Comparison of ENCODE assay signal across 11 mouse cellular contexts in genomic region chr6:118852131-118852530, GRCm38 (mm10).
DNase-seq lines count a peak whose midpoint lies in the region.
"Had no signal": no experiment of that assay in that cellular context is flagged by ENCODE, and none has a peak within 500 bp of the region (broad histone marks: within the 10 kb centered on the region; RNA-seq: fewer than 3 reads in every experiment).

No protein-coding gene starts in this region.

- DNase-seq in frontal cortex, postnatal 36 days (ENCODE audit: low spot score in 2 of 2), result peak; percentile 61 to 64
- no peak for DNase-seq in frontal cortex, postnatal 10 days (ENCODE audit: low spot score in 2 of 2)
- peak; percentile 63 to 73 for DNase-seq in left cerebral cortex, postnatal 36 days (ENCODE audit: low spot score in 2 of 2)
- DNase-seq in left cerebral cortex, adult 11 months (ENCODE audit: low spot score), result no peak
- peak; percentile 27 for DNase-seq in right cerebral cortex, postnatal 14 days
- no peak for DNase-seq in heart, adult 11 months
- no peak for DNase-seq in adrenal gland, postnatal 4 days (ENCODE audit: low spot score in 2 of 2)
- DNase-seq: adrenal gland, postnatal 14 days; cerebellum, postnatal 10 days; heart, adult 2 months; heart, postnatal 14 days had no signal

- intact Hi-C loops in left cerebral cortex, postnatal 36 days (cut with DNase I), result no loop called here

Comparison
In these comparisons a context has a peak if more than half of its experiments do, and no peak if none do; other contexts are left out.
1. DNase-seq: peak in frontal cortex, postnatal 36 days (2 of 2), left cerebral cortex, postnatal 36 days (2 of 2) and right cerebral cortex, postnatal 14 days (single experiment); none in frontal cortex, postnatal 10 days (0 of 2), left cerebral cortex, adult 11 months (single experiment), heart, adult 11 months (single experiment) and adrenal gland, postnatal 4 days (0 of 2).